Mouse (Mus musculus) embryonic facial prominence, embryonic 15.5 days (tissue): ENCODE results near the gene Dclk1. TPM values are rescaled to one million over a fixed set of nuclear protein-coding genes. Genes with fewer than 3 reads are reported as not detected.

Source experiments
- ATAC-seq: fragments of 200-750 bp; cut with Nextera tagmentation; 2 replicates; pipeline ENCODE4 v1.8.0; 2017; ENCODE audit warnings: low read depth, moderate TSS enrichment; ENCODE audit not compliant: insufficient number of reproducible peaks, low FRiP score, low TSS enrichment
- H3K27ac ChIP-seq: fragments of 300-500 bp; sonication (generic); replicated peaks from 2 replicates; pipeline ENCODE4 v1.5.1; 2015; ENCODE audit warnings: mild to moderate bottlenecking, inconsistent platforms
- H3K27me3 ChIP-seq: fragments of 300-500 bp; sonication (generic); 2 replicates; pipeline ENCODE4 v1.6.1; 2015; ENCODE audit warnings: inconsistent platforms
- H3K36me3 ChIP-seq: fragments of 300-500 bp; sonication (generic); 2 replicates; pipeline ENCODE4 v1.6.1; 2015; ENCODE audit warnings: mild to moderate bottlenecking, inconsistent platforms
- H3K4me1 ChIP-seq: fragments of 300-500 bp; sonication (generic); 2 replicates; pipeline ENCODE4 v1.6.1; 2015; ENCODE audit warnings: inconsistent platforms
- H3K4me2 ChIP-seq: fragments of 300-500 bp; sonication (generic); replicated peaks from 2 replicates; pipeline ENCODE4 v1.6.1; 2015; ENCODE audit warnings: mild to moderate bottlenecking, inconsistent platforms
- H3K4me3 ChIP-seq: fragments of 300-500 bp; sonication (generic); replicated peaks from 2 replicates; pipeline ENCODE4 v1.5.1; 2015; ENCODE audit warnings: mild to moderate bottlenecking, inconsistent platforms
- H3K9ac ChIP-seq: fragments of 300-500 bp; sonication (generic); 2 replicates; pipeline ENCODE4 v1.6.1; 2015; ENCODE audit warnings: inconsistent platforms
- H3K9me3 ChIP-seq: fragments of 300-500 bp; sonication (generic); replicated peaks from 2 replicates; pipeline ENCODE4 v1.6.1; 2016; ENCODE audit warnings: inconsistent platforms
- WGBS: fragments of 180-500 bp; shearing (Covaris S2); methylation state at CpG from one replicate; pipeline ENCODE4 v1.1.7; 2015; 5-methylcytosine and 5-hydroxymethylcytosine counted together
- polyA plus RNA-seq: library from polyadenylated mRNA; unstranded; fragments of >200 nt; fragmentation: Nextera tagmentation; extraction: Ambion mirVana; gene quantifications from 2 replicates; pipeline ENCODE4 v1.2.1, GENCODE M21; 2015

The Dclk1 gene
- polyA plus RNA-seq, 1 experiment from 2014 or later = 64.6 TPM

DNA sequence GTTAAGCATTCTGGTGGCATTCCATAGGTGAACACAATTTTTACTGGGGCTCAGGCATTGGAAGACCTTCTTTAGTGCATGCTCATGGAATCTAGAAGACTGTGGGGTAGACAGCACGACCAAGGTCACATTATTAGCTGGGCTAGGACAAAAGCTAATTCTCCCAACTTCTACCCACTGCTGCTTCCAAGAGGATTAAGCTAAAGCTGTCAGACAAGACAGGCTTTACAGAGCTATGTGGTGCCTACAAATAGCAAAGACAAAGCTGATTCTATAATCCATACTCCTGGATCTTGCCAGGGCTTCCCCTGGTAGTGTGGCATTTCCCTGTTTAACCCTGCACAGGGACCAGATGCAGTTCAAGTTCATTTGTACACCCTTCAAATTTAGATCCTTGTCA lies 285.4 kb downstream of the Dclk1 start:
- H3K27ac ChIP-seq = no peak overlapping the region
- 57% methylated on average over 1 of the region's 1 CpGs for WGBS
- no peak overlapping the region for H3K4me3 ChIP-seq
- no peak overlapping the region for H3K9ac ChIP-seq
- no peak for ATAC-seq
- peaks cover 28% of the 10 kb centered on the region for H3K4me1 ChIP-seq
- no peaks in the 10 kb centered on the region for H3K9me3 ChIP-seq
- H3K36me3 ChIP-seq = no peaks in the 10 kb centered on the region
- no peaks in the 10 kb centered on the region for H3K27me3 ChIP-seq
- no peak overlapping the region for H3K4me2 ChIP-seq

DNA sequence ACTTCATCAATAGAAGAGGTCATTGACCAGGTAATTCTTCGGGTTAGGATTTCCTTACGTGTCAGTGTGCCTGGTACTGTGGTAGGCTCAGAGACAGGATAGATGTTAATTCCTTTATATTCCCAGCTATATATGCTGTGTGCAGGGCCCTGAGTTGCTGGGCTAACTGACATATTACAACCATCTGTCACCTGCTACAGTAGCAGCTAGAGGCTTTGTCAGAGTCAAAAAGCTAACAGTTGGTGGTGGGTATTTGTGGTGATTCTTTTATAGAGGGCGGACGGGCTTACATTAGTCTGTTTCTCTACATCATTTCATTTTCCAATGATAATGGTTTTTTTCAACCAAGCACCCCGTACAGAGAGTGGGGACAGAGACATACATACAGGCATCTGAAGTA lies 285.8 kb downstream of the Dclk1 start:
- no peak for ATAC-seq
- Histone ChIP-seq H3K4me2 (no peak overlapping the region), H3K36me3 (no peaks in the 10 kb centered on the region), H3K4me1 (peaks cover 29% of the 10 kb centered on the region), H3K4me3 (no peak overlapping the region), H3K27ac (no peak overlapping the region), H3K27me3 (no peaks in the 10 kb centered on the region), H3K9me3 (no peaks in the 10 kb centered on the region), H3K9ac (no peak overlapping the region)
- WGBS = 89% methylated on average over 5 of the region's 5 CpGs

DNA sequence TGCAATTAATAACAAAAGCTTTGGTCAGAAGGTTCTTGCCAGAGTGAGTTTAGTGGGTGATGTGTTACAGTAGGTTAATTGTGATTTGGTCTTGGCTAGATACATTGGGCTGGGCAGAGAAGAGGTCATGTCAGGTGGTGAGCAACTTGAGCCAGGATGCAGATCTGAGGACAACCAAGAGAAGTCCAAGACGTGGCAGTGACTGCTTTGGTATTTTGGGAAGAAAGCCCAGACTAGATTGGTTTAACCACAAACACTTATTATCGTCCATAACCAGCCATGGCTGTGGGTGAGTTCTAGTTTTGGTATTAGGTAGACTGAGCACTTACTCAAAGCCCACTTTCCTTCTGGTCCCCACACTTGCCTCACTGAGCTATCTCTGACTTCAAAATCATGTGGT lies 287.2 kb downstream of the Dclk1 start:
- Histone ChIP-seq H3K9me3 (no peaks in the 10 kb centered on the region), H3K9ac (no peak overlapping the region), H3K27ac (no peak overlapping the region), H3K4me3 (no peak overlapping the region), H3K36me3 (no peaks in the 10 kb centered on the region), H3K4me2 (no peak overlapping the region), H3K27me3 (no peaks in the 10 kb centered on the region), H3K4me1 (peaks cover 23% of the 10 kb centered on the region)
- 71% methylated on average over 2 of the region's 2 CpGs for WGBS
- ATAC-seq = no peak

DNA sequence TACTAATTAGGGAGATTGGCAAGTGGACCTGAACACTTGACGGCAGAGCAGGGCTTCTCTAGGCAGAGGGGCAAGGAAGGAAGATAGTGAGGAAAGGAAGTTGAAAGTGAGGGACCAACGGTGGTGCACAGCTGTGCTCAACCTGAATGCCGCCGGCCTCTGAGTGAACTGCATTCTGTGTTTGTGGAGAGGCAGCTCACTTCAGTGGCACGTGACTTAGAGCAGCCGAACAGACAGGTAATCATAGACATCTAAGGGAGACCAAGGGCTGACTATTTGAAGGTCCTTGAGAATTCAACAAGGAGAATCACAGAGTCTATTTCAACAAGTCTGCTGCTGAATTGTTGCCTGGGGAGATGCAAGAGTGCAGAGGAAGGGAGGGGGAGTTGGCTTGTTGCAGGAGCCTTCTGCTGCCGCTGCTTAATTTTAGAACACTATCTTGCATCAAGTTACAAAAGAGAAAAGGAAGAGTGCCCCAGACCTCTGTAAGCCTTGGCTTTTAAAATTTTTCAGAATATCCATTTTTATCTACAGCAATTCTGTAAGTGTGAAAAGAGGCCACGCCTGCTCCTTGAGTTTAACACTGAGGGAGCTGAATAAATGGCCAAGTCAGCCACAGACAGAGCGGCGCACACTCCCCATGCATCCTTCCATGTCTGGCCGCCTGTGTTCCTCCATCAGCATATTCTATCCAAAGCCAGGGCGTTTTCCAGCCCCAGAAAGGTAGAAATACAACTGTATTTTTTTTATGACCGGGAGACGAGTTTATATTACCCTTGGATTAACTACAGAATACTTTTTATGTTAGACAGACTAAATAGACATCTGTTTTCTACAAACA lies 289.3 kb downstream of the Dclk1 start:
- H3K4me3 ChIP-seq = no peak overlapping the region
- no peak overlapping the region for H3K9ac ChIP-seq
- no peak for ATAC-seq
- peak overlapping the region; percentile 36 for H3K27ac ChIP-seq
- H3K4me2 ChIP-seq = no peak overlapping the region
- no peaks in the 10 kb centered on the region for H3K36me3 ChIP-seq
- no peaks in the 10 kb centered on the region for H3K27me3 ChIP-seq
- H3K9me3 ChIP-seq = no peaks in the 10 kb centered on the region
- H3K4me1 ChIP-seq = peaks cover 30% of the 10 kb centered on the region
- WGBS = 31% methylated on average over 14 of the region's 14 CpGs

DNA sequence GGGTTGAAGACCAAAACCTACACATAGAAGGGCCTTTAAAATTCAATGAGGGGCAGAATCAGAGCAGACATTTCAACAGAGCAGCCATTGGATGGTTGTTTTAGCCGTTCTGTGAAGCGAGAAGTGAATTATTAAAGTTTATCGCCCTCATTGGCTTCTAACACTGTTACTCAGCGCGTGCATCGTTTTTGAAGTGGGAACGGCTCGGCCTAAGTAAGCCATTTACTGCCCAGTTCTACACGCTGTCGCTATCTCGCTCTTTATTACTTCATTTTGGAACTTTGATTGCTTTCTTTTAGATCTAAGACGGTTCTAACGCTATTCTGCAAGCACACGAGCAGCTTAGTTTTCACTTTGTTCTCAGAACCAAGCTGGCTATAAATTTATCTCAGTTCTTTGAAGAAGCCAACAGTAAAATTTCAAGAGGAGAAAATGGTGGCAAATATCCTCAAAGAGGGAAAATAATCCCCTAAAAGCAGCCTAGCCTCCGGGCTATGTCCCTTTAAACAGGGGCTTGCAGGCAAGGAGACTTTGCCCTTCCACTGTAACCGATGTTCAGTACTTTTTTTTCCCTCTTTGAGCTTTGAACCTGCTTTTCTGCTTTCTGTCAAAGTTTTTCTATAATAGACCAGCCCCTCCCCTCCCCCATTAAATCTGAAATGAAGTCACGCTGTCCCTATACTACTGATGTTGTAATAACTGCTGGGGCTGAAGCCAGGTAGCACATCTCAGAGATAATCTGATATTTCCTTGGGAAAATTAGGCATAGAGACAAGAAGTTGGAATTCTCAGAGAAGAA lies 290.2 kb downstream of the Dclk1 start:
- H3K4me2 ChIP-seq = no peak overlapping the region
- H3K9me3 ChIP-seq = no peaks in the 10 kb centered on the region
- no peak overlapping the region for H3K4me3 ChIP-seq
- WGBS = 68% methylated on average over 17 of the region's 17 CpGs
- ATAC-seq = no peak
- H3K27ac ChIP-seq = peak overlapping the region; percentile 36
- no peak overlapping the region for H3K9ac ChIP-seq
- H3K27me3 ChIP-seq = no peaks in the 10 kb centered on the region
- peaks cover 37% of the 10 kb centered on the region for H3K4me1 ChIP-seq
- H3K36me3 ChIP-seq = no peaks in the 10 kb centered on the region

DNA sequence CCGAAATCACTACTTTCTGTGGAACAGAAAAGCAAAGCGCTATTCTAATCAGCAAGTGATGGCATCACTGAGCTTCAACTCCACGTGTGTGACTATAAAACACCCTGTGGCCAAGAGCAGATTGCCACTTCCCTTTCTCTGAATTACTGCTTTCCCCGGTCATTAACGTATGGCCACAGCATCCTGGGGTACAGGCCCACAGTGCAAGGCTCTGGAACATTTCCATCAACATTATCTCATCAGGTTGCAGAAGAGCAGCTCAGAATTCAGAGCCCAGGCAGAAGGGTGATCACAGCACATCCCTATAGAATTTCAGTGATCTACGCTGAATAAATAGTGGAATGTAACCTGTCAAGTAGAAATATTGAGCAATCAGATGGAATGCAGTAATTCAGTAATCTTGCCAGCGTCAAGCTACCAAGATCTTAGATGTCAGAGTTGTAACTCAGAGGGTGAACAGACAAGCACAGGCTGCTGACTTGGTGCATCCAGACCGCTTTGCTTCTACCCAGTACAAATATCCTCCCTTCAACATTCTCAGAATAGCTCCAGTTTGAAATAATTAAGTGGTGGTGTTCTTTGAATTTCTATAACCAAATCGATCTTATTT lies 293.5 kb downstream of the Dclk1 start:
- H3K27me3 ChIP-seq = no peaks in the 10 kb centered on the region
- no peak overlapping the region for H3K4me3 ChIP-seq
- H3K9ac ChIP-seq = no peak overlapping the region
- H3K9me3 ChIP-seq = no peaks in the 10 kb centered on the region
- no peak overlapping the region for H3K27ac ChIP-seq
- peaks cover 50% of the 10 kb centered on the region for H3K4me1 ChIP-seq
- ATAC-seq = no peak
- 63% methylated on average over 9 of the region's 9 CpGs for WGBS
- H3K4me2 ChIP-seq = no peak overlapping the region
- no peaks in the 10 kb centered on the region for H3K36me3 ChIP-seq

DNA sequence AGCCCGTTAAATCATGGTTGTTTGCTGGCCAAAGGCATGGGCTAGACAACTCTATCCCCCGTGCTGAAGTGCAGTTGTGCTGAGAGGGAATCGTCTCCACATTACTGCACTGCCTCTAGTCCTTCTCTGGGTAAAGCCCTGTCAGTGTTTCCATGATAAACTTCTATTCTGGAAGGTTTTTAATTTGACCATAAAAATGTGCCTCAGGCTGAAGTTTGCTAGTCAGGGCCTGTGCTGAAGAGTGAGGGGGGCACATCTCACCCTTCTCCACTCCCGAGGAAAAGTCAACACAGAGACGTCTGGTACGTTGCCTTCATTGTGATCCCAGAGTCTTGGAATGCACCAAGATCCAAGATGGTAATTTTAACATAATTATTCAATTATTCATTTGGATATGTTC lies 294.7 kb downstream of the Dclk1 start:
- Histone ChIP-seq H3K27me3 (no peaks in the 10 kb centered on the region), H3K27ac (no peak overlapping the region; the same call in 1 of the 2 replicates), H3K4me2 (no peak overlapping the region), H3K9me3 (no peaks in the 10 kb centered on the region), H3K36me3 (no peaks in the 10 kb centered on the region), H3K4me3 (no peak overlapping the region), H3K9ac (no peak overlapping the region), H3K4me1 (peaks cover 39% of the 10 kb centered on the region)
- WGBS = 19% methylated on average over 6 of the region's 6 CpGs
- ATAC-seq = no peak

DNA sequence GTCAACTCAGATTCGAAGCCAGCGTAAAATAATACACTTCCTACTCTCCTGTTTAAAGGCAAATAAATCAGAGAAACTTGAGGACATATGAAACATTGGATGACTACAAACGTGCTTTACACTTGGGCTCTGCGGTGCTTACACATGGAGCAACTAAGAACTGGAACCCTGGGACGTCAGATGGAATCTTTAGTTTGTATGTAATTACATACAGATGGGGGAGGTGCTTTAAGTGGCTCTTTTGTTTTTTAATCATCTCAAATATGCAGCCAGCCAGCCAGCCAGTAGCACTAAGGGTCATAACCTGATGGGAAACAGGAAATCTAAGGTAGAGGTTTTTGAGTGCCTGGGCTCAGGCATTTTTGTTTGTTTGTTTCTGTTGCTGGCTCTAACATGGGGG lies 295.6 kb downstream of the Dclk1 start:
- Histone ChIP-seq H3K27me3 (no peaks in the 10 kb centered on the region), H3K4me1 (peaks cover 41% of the 10 kb centered on the region), H3K9ac (no peak overlapping the region), H3K4me3 (no peak overlapping the region), H3K9me3 (no peaks in the 10 kb centered on the region), H3K4me2 (no peak overlapping the region), H3K27ac (no peak overlapping the region), H3K36me3 (no peaks in the 10 kb centered on the region)
- no peak for ATAC-seq
- 31% methylated on average over 5 of the region's 5 CpGs for WGBS

DNA sequence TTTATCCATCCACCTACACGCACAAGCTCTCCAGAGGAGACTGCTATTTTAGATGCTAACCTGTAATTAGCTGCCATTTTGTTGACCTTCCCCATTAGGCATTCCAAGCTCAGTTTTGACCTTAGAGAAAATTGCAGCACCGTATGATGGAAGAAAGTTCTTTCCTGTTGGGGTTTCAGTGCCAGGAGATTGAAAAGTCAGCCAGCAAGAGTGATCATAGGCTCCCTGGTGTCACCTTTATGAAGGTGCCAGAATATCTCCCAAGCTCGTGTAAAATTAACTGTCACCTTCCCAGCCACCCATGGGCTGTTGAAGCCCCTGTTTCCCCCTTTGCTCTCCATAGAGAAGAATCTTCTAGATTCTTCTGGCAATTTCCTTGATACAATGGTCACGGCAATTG lies 297.2 kb downstream of the Dclk1 start:
- Histone ChIP-seq H3K4me2 (no peak overlapping the region), H3K36me3 (no peaks in the 10 kb centered on the region), H3K27me3 (no peaks in the 10 kb centered on the region), H3K9me3 (no peaks in the 10 kb centered on the region), H3K4me3 (no peak overlapping the region), H3K9ac (no peak overlapping the region), H3K4me1 (peaks cover 55% of the 10 kb centered on the region), H3K27ac (peak overlapping the region; percentile 6; the same call in 1 of the 2 replicates)
- WGBS = 46% methylated on average over 4 of the region's 4 CpGs
- no peak for ATAC-seq

DNA sequence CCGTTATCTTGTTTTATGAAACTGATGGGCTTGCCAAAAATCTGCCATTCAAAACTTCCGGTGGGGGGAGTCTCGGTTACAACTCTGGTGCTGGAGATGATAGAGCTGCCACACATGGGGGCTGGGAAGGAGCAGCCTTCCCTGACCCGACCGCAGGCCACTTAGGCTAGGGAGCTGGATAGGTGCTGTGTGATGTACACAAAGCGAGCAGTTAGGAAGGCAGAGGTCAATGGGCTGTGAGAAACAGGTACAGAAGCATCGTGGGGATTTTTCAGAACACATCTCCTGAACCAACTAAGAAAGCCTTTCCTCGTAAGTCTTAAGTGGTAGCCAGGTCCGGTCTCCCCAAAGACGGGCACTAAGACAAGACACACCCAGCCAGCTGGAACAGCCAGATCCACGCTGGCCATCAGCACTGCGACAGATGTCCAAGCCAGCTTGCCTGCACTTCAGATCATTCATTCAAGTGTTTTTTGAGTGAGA lies 297.7 kb downstream of the Dclk1 start:
- no peak overlapping the region for H3K4me3 ChIP-seq
- H3K36me3 ChIP-seq = no peaks in the 10 kb centered on the region
- 64% methylated on average over 12 of the region's 12 CpGs for WGBS
- H3K9me3 ChIP-seq = no peaks in the 10 kb centered on the region
- no peak overlapping the region for H3K9ac ChIP-seq
- peaks cover 56% of the 10 kb centered on the region for H3K4me1 ChIP-seq
- ATAC-seq = no peak
- no peak overlapping the region for H3K4me2 ChIP-seq
- H3K27me3 ChIP-seq = no peaks in the 10 kb centered on the region
- H3K27ac ChIP-seq = no peak overlapping the region

DNA sequence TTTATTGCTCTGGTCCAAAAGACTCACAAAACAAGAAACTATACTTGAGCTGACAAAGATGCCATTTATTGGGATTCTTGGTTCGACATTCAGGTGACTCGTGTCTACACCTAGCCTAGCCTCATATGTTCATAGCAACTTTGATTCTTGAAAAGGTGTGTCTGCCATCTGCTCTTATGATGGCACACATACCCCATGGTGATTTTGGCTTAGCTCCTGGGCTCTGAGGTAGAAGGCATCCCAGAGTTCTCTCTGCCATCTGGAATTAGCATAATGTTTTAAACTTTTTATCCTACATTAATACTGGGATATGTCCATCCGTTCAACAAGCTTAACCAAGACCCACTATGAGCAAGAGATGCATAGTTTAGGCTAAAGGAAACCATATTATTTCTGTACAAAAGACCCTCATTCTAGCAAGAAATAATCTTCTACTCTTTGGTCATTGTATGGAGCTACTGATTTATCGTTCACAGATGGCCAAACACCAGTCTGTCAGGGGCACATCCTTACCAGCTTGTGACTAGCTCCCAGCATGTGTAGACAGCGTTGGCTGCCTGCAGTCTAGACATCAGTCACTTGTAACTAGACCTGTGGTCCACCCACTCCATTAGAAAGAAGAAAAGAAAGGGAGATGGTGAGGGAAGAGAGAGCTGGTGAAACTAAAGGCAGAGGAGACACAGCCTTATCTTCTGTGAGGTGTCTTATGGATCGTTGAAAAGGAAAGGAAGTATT lies 298.4 kb downstream of the Dclk1 start:
- Histone ChIP-seq H3K27me3 (no peaks in the 10 kb centered on the region), H3K9me3 (no peaks in the 10 kb centered on the region), H3K4me1 (peaks cover 52% of the 10 kb centered on the region), H3K4me3 (no peak overlapping the region), H3K9ac (no peak overlapping the region), H3K4me2 (no peak overlapping the region), H3K27ac (no peak overlapping the region), H3K36me3 (no peaks in the 10 kb centered on the region)
- 91% methylated on average over 6 of the region's 6 CpGs for WGBS
- ATAC-seq = no peak
